Mouse (Mus musculus) G1E (cell line): Measurements from ENCODE around the gene Map3k20. TPM values are rescaled to one million over a fixed set of nuclear protein-coding genes. Genes with fewer than 3 reads are reported as not detected.
A peak's percentile ranks its signal among the peaks of the same experiment; 100 is the strongest.

Experiments used
- ATAC-seq: 2 replicates; pipeline ENCODE4 v1.8.0; 2016; ENCODE audit warnings: mild to moderate bottlenecking; ENCODE audit not compliant: insufficient number of reproducible peaks, poor library complexity, low FRiP score, severe bottlenecking; ENCODE audit errors: extremely low read depth
- DNase-seq: peaks from one replicate; pipeline ENCODE4 v3.0.0; 2012; ENCODE audit warnings: low spot score
- H3K27me3 ChIP-seq: 2 replicates; pipeline ENCODE4 v1.6.1; 2012; ENCODE audit warnings: mild to moderate bottlenecking, low read length, inconsistent platforms; ENCODE audit not compliant: insufficient read depth
- H3K36me3 ChIP-seq: replicated peaks from 2 replicates; pipeline ENCODE3; 2012; ENCODE audit warnings: mild to moderate bottlenecking, inconsistent platforms
- H3K4me1 ChIP-seq: 2 replicates; pipeline ENCODE4 v1.6.1; 2012; ENCODE audit warnings: low read depth, low read length, inconsistent platforms, mixed read lengths; ENCODE audit not compliant: insufficient read depth
- H3K4me3 ChIP-seq: 2 replicates; pipeline ENCODE4 v1.5.1; 2012; ENCODE audit warnings: low read depth, mild to moderate bottlenecking, inconsistent platforms, low read length, moderate library complexity, mixed read lengths
- H3K9me3 ChIP-seq: replicated peaks from 2 replicates; pipeline ENCODE4 v1.6.1; 2012; ENCODE audit warnings: inconsistent platforms
- CTCF ChIP-seq: IDR thresholded peaks from 2 replicates; pipeline ENCODE4 v1.5.1; 2012; ENCODE audit warnings: low read depth, low read length, inconsistent platforms, mixed read lengths
- GATA1 ChIP-seq: IDR thresholded peaks from 2 replicates; pipeline ENCODE4 v1.6.1; 2012; ENCODE audit warnings: borderline replicate concordance, low read length, inconsistent platforms, mixed read lengths
- GATA2 ChIP-seq: IDR thresholded peaks from 2 replicates; pipeline ENCODE4 v1.6.1; 2012; ENCODE audit warnings: low read depth, low read length, inconsistent platforms, borderline replicate concordance
- POLR2AphosphoS5 ChIP-seq: IDR thresholded peaks from 2 replicates; pipeline ENCODE4 v1.6.1; 2012; ENCODE audit warnings: low read depth, low read length, inconsistent platforms; ENCODE audit not compliant: insufficient replicate concordance
- TAL1 ChIP-seq: conservative IDR thresholded peaks from 2 replicates; pipeline ENCODE4 v1.6.1; 2012; ENCODE audit warnings: low read depth, low read length, inconsistent platforms, mixed read lengths
- polyA plus RNA-seq: library from polyadenylated mRNA; stranded (reverse); fragments of >175 nt; gene quantifications from 2 replicates; pipeline ENCODE4 v1.2.3, GENCODE M21; 2012
- total RNA-seq, 2 experiments: library from RNA; stranded (forward) in 1 of 2; stranded (reverse) in 1 of 2; fragments of 200-1000 nt in 1 of 2; fragments of >200 nt in 1 of 2; fragmentation: Nextera tagmentation in 1 of 2; gene quantifications; 2 replicates each; pipeline ENCODE4 v1.2.3; 2014 to 2017

Map3k20 gene
- total and polyA plus RNA-seq, 3 experiments = 2.3 to 60.5 (median 23.2) TPM

- peaks cover 71% of the 10 kb centered on the region for H3K36me3 ChIP-seq
- H3K4me1 ChIP-seq = no peaks in the 10 kb centered on the region
- no peak for ATAC-seq
- H3K27me3 ChIP-seq = no peaks in the 10 kb centered on the region
- TF ChIP-seq GATA1 (no peak), CTCF (no peak), GATA2 (no peak), POLR2AphosphoS5 (no peak), TAL1 (no peak)
- no peak overlapping the region for H3K4me3 ChIP-seq
- no peak for DNase-seq
- no peaks in the 10 kb centered on the region for H3K9me3 ChIP-seq
These were observed 11.7 kb downstream of the Map3k20 start for GRCm38 (mm10) chr2:72296984-72297715.

GRCm38 (mm10) chr2:72297716-72298082 lies 12.3 kb downstream of the Map3k20 start:
- Histone ChIP-seq H3K4me1 (no peaks in the 10 kb centered on the region), H3K4me3 (no peak overlapping the region), H3K27me3 (no peaks in the 10 kb centered on the region), H3K36me3 (peaks cover 70% of the 10 kb centered on the region), H3K9me3 (no peaks in the 10 kb centered on the region)
- DNase-seq (no peak), ATAC-seq (no peak)
- TF ChIP-seq GATA1 (no peak), GATA2 (no peak)

GRCm38 (mm10) chr2:72298406-72298805 lies 13.0 kb downstream of the Map3k20 start:
- H3K27me3 ChIP-seq = no peaks in the 10 kb centered on the region
- peaks cover 77% of the 10 kb centered on the region for H3K36me3 ChIP-seq

GRCm38 (mm10) chr2:72301194-72301916 lies 15.9 kb downstream of the Map3k20 start:
- Histone ChIP-seq H3K36me3 (peaks cover 83% of the 10 kb centered on the region), H3K4me1 (no peaks in the 10 kb centered on the region), H3K4me3 (no peak overlapping the region), H3K9me3 (no peaks in the 10 kb centered on the region), H3K27me3 (no peaks in the 10 kb centered on the region)
- TF ChIP-seq GATA2 = no peak
- TF ChIP-seq CTCF = no peak
- no peak for TF ChIP-seq POLR2AphosphoS5
- no peak for TF ChIP-seq TAL1
- no peak for TF ChIP-seq GATA1
- DNase-seq (no peak), ATAC-seq (no peak)

More at GRCm38 (mm10) chr2:72298406-72298805, 13.0 kb downstream of the Map3k20 start:
- peak; percentile 5 for DNase-seq
- Histone ChIP-seq H3K4me1 (no peaks in the 10 kb centered on the region), H3K4me3 (no peak overlapping the region), H3K9me3 (no peaks in the 10 kb centered on the region)
- TF ChIP-seq GATA1 (no peak), TAL1 (no peak), CTCF (peak; percentile 74)
- no peak for ATAC-seq

- peaks cover 75% of the 10 kb centered on the region for H3K36me3 ChIP-seq
- H3K9me3 ChIP-seq = no peaks in the 10 kb centered on the region
- DNase-seq = no peak
- 0 out of 2 replicates have a peak, but pooled peaks cover 4% of the 10 kb centered on the region for H3K4me1 ChIP-seq
- no peaks in the 10 kb centered on the region for H3K27me3 ChIP-seq
- ATAC-seq = no peak
- TF ChIP-seq TAL1 (no peak), GATA1 (no peak), GATA2 (no peak), POLR2AphosphoS5 (no peak), CTCF (no peak)
- H3K4me3 ChIP-seq = no peak overlapping the region
These were observed 20.3 kb downstream of the Map3k20 start for GRCm38 (mm10) chr2:72305738-72306137.

GRCm38 (mm10) chr2:72308351-72308750 lies 22.9 kb downstream of the Map3k20 start:
- Histone ChIP-seq H3K4me1 (0 out of 2 replicates have a peak, but pooled peaks cover 4% of the 10 kb centered on the region), H3K36me3 (peaks cover 76% of the 10 kb centered on the region), H3K9me3 (no peaks in the 10 kb centered on the region), H3K27me3 (no peaks in the 10 kb centered on the region), H3K4me3 (no peak overlapping the region)
- TF ChIP-seq CTCF (no peak), GATA1 (no peak), POLR2AphosphoS5 (no peak), GATA2 (no peak), TAL1 (no peak)
- DNase-seq = no peak
- no peak for ATAC-seq
